Mouse (Mus musculus): ENCODE measurements around the gene Tfap2e. TPM values are rescaled to one million over a fixed set of nuclear protein-coding genes. Genes with fewer than 3 reads are reported as not detected.

The Tfap2e gene
- polyA plus RNA-seq, 1 experiment from 2014 or later, result not detected

DNA sequence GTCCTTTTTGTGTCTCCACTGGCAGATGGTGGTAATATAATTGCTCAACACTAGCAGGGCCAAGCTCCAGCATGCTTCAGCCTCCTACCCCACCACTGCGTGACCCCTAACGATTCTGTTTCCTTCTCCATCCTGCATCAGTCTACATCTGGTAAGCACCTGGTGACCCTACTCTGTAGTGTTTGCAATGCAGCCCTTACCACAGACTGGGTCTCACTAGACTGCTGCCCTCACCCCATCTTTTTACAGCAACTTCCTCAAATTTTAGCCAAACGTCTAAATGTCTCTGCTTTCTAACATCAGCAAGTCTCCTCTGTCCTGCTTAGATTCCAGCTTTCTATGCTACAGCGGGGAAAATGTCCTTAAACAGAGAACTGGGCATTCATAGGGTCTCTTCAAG is 34.8 kb upstream of the Tfap2e start:
- Histone ChIP-seq H3K9me3 (replicated peaks; ENCODE audit: control insufficient read depth, low read length) (no peaks in the 10 kb centered on the region), H3K27me3 (ENCODE audit: control insufficient read depth, insufficient read depth, low read length) (no peaks in the 10 kb centered on the region), H3K36me3 (ENCODE audit: control insufficient read depth, insufficient read depth, low read length) (no peaks in the 10 kb centered on the region), H3K9ac (ENCODE audit: low read depth, low read length) (no peak overlapping the region), H3K27ac (ENCODE audit: low read depth, low read length) (no peak overlapping the region), H3K4me1 (ENCODE audit: control insufficient read depth, insufficient read depth, low read length) (no peaks in the 10 kb centered on the region), H3K4me3 (ENCODE audit: low read depth, low read length) (no peak overlapping the region), H3K4me2 (no peak overlapping the region)
- WGBS (ENCODE audit: insufficient replicate concordance), result 87% methylated on average over 4 of the region's 4 CpGs
- ATAC-seq (replicated peaks; ENCODE audit: insufficient number of reproducible peaks, low FRiP score, low TSS enrichment), result no peak

DNA sequence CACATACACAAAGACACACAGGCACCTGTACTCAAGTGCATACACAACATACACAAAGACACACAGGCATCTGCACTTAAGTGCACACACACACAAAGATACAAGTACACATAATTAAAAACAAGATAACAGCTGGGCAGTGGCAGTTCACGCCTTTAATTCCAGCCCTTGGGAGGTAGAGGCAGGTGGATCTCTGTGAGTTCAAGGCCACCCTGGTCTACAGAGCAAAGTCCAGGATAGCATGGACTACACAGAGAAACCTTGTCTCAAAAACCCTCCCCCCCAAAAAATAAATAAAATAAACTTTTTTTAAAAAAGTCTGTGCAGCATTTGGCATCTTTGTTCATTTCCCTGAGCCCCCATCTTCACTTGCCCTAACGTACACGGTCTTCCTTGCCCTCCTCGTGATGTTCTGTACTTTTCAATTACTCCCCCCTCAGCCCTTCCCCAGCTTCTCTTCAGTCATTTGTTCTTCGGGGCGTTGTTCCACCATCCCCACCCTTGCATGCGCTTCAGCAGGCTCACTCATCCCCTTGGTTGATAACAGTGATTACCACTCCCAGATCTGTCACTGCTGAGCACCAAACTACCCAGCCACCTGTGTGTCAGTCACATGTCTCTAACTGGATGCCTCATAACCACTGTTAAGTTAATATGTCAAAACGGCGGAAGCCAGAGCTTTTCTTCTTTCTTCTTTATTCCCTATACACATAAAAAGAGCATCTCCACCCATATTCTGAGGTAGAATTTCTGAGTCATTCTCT is 33.9 kb upstream of the Tfap2e start:
- H3K36me3 ChIP-seq (ENCODE audit: control insufficient read depth, insufficient read depth, low read length), result no peaks in the 10 kb centered on the region
- no peak for ATAC-seq (replicated peaks; ENCODE audit: insufficient number of reproducible peaks, low FRiP score, low TSS enrichment)
- no peak overlapping the region for H3K4me3 ChIP-seq (ENCODE audit: low read depth, low read length)
- WGBS (ENCODE audit: insufficient replicate concordance), result 77% methylated on average over 9 of the region's 9 CpGs
- H3K4me2 ChIP-seq, result no peak overlapping the region
- no peak overlapping the region for H3K9ac ChIP-seq (ENCODE audit: low read depth, low read length)
- no peaks in the 10 kb centered on the region for H3K4me1 ChIP-seq (ENCODE audit: control insufficient read depth, insufficient read depth, low read length)
- H3K9me3 ChIP-seq (replicated peaks; ENCODE audit: control insufficient read depth, low read length), result no peaks in the 10 kb centered on the region
- no peaks in the 10 kb centered on the region for H3K27me3 ChIP-seq (ENCODE audit: control insufficient read depth, insufficient read depth, low read length)
- H3K27ac ChIP-seq (ENCODE audit: low read depth, low read length), result no peak overlapping the region

DNA sequence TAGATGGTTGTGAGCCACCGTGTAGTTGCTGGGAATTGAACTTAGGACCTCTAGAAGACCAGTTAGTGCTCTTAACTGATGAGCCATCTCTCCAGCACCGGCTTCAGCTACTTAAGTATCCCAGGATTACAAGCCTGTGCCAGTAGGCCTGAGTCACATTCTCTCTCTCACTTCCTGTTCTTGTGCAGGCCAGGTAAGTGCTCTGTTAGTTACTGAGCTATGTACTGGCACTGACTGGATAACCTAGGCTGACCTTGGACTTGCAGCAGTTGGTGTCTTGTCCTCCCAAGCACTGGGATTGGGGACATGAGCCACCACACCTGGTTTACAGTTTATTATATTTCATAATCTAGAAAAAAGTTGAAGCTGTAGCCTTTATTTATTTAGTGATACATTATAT is 27.4 kb upstream of the Tfap2e start:
- Histone ChIP-seq H3K4me1 (ENCODE audit: control insufficient read depth, insufficient read depth, low read length) (no peaks in the 10 kb centered on the region), H3K27ac (ENCODE audit: low read depth, low read length) (no peak overlapping the region), H3K9ac (ENCODE audit: low read depth, low read length) (no peak overlapping the region), H3K4me3 (ENCODE audit: low read depth, low read length) (no peak overlapping the region), H3K27me3 (ENCODE audit: control insufficient read depth, insufficient read depth, low read length) (no peaks in the 10 kb centered on the region), H3K9me3 (replicated peaks; ENCODE audit: control insufficient read depth, low read length) (no peaks in the 10 kb centered on the region), H3K36me3 (ENCODE audit: control insufficient read depth, insufficient read depth, low read length) (peaks cover 6% of the 10 kb centered on the region; the same call in 1 of the 2 replicates), H3K4me2 (no peak overlapping the region)
- ATAC-seq (replicated peaks; ENCODE audit: insufficient number of reproducible peaks, low FRiP score, low TSS enrichment), result no peak
- WGBS (ENCODE audit: insufficient replicate concordance), result 93% methylated on average over 2 of the region's 2 CpGs

DNA sequence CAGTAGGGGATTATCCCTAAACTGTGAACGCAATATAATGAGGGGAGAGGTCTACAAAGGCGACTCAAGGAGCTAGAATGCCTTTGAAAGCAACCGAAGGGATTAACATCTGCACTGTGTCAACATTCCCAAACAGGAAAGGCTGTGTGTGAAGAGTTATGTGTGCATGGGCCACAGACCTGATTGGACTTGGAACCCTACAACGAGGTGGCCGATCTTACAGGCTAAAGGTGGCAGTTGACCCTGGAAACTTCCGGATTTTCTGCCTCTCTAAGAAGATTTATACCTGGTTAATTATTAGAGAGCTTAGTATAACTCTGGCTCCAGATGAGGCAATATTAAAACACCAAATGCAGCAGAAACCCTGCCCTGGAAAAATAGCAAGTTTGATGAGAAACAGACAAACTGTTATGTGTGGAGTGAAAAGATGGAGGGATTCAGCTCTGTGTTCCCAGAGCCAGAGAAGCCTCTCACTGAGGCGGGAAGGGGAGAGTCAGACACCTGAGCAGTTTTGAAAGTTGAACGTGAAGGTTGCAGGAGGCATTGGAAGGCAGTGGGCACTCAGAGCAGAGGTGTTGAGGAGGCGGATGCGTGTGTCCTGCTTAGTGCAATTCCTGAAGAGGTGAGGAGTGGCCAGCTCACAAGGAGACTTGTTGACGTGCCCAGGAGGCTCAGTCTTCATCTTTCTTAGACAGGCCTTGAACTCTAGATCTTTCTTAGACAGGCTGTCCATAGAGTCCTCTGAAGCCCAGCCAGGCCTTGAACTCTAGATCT is 26.7 kb upstream of the Tfap2e start:
- WGBS (ENCODE audit: insufficient replicate concordance), result 67% methylated on average over 11 of the region's 11 CpGs
- ATAC-seq (replicated peaks; ENCODE audit: insufficient number of reproducible peaks, low FRiP score, low TSS enrichment), result no peak
- Histone ChIP-seq H3K36me3 (ENCODE audit: control insufficient read depth, insufficient read depth, low read length) (peaks cover 6% of the 10 kb centered on the region; the same call in 1 of the 2 replicates), H3K4me1 (ENCODE audit: control insufficient read depth, insufficient read depth, low read length) (no peaks in the 10 kb centered on the region), H3K9me3 (replicated peaks; ENCODE audit: control insufficient read depth, low read length) (no peaks in the 10 kb centered on the region), H3K9ac (ENCODE audit: low read depth, low read length) (no peak overlapping the region), H3K4me2 (no peak overlapping the region), H3K27me3 (ENCODE audit: control insufficient read depth, insufficient read depth, low read length) (no peaks in the 10 kb centered on the region), H3K27ac (ENCODE audit: low read depth, low read length) (no peak overlapping the region), H3K4me3 (ENCODE audit: low read depth, low read length) (no peak overlapping the region)

DNA sequence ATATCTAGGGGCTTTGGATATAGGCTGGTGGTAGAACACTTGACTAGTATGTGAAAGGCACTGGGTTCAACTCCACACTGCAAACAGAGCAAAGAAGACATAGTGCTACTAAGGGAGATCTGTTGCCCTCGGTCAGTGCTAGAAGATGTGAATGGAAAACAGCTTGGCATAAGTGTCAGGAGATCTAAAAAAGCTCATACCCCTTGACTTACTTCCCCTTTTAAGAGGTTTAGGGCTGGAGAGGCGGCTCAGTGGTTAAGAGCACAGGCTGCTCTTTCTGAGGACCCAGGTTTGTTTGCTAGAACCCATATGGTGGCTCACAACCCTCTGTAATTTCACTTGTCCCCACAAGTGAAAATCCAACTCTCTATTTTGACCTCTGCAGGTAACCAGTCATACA is 23.4 kb upstream of the Tfap2e start:
- Histone ChIP-seq H3K9me3 (replicated peaks; ENCODE audit: control insufficient read depth, low read length) (no peaks in the 10 kb centered on the region), H3K4me2 (no peak overlapping the region), H3K27me3 (ENCODE audit: control insufficient read depth, insufficient read depth, low read length) (no peaks in the 10 kb centered on the region), H3K27ac (ENCODE audit: low read depth, low read length) (no peak overlapping the region), H3K36me3 (ENCODE audit: control insufficient read depth, insufficient read depth, low read length) (peaks cover 6% of the 10 kb centered on the region; the same call in 1 of the 2 replicates), H3K9ac (ENCODE audit: low read depth, low read length) (no peak overlapping the region), H3K4me1 (ENCODE audit: control insufficient read depth, insufficient read depth, low read length) (peaks cover under 1% of the 10 kb centered on the region), H3K4me3 (ENCODE audit: low read depth, low read length) (no peak overlapping the region)
- 78% methylated on average over 2 of the region's 2 CpGs for WGBS (ENCODE audit: insufficient replicate concordance)
- no peak for ATAC-seq (replicated peaks; ENCODE audit: insufficient number of reproducible peaks, low FRiP score, low TSS enrichment)

DNA sequence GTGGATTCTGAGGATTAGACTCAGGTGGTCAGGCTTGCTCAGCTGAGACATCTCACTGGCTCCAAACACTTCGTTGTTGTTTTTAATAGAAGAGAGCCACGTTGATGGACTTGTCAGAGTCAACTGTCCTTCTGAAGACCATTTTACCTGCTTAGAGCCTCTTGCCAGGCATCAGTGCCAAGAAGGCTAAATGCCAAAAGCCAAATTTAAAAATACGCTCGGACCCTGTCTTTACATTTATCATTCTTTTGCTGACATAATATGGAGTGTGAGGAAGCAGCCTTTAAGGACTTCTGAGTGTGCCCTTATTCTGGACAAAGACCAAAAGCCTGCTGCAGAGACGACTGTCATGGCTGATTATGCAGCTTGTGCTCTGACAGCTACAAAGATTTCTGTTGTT is 22.3 kb upstream of the Tfap2e start:
- no peak overlapping the region for H3K4me2 ChIP-seq
- 74% methylated on average over 5 of the region's 5 CpGs for WGBS (ENCODE audit: insufficient replicate concordance)

DNA sequence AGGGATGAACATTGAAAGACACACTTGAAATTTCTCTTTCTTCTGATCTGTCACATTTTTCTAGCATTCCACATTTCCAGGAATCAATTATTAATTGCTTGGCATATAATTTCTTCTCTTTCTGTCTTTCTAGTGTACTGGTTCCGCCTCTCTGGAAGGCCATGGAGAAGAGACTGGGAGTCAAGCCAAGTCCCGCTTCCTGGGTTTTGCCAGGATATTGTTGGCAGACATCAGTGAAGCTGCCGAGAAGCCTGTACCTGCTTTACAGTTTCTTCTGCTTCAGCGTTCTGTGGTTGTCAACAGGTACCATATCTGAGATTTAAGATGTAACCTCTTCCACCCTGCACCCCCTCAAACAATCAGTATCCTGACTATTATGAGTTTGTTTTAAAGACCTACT is 20.7 kb upstream of the Tfap2e start:
- H3K4me3 ChIP-seq (ENCODE audit: low read depth, low read length), result no peak overlapping the region
- ATAC-seq (replicated peaks; ENCODE audit: insufficient number of reproducible peaks, low FRiP score, low TSS enrichment), result no peak
- WGBS (ENCODE audit: insufficient replicate concordance), result 76% methylated on average over 4 of the region's 4 CpGs

More for the DNA sequence above, 22.3 kb upstream of the Tfap2e start:
- Histone ChIP-seq H3K27me3 (ENCODE audit: control insufficient read depth, insufficient read depth, low read length) (no peaks in the 10 kb centered on the region), H3K36me3 (ENCODE audit: control insufficient read depth, insufficient read depth, low read length) (peaks cover 6% of the 10 kb centered on the region; the same call in 1 of the 2 replicates), H3K9me3 (replicated peaks; ENCODE audit: control insufficient read depth, low read length) (no peaks in the 10 kb centered on the region), H3K9ac (ENCODE audit: low read depth, low read length) (no peak overlapping the region), H3K27ac (ENCODE audit: low read depth, low read length) (no peak overlapping the region), H3K4me1 (ENCODE audit: control insufficient read depth, insufficient read depth, low read length) (peaks cover 4% of the 10 kb centered on the region), H3K4me3 (ENCODE audit: low read depth, low read length) (no peak overlapping the region)
- no peak for ATAC-seq (replicated peaks; ENCODE audit: insufficient number of reproducible peaks, low FRiP score, low TSS enrichment)

DNA sequence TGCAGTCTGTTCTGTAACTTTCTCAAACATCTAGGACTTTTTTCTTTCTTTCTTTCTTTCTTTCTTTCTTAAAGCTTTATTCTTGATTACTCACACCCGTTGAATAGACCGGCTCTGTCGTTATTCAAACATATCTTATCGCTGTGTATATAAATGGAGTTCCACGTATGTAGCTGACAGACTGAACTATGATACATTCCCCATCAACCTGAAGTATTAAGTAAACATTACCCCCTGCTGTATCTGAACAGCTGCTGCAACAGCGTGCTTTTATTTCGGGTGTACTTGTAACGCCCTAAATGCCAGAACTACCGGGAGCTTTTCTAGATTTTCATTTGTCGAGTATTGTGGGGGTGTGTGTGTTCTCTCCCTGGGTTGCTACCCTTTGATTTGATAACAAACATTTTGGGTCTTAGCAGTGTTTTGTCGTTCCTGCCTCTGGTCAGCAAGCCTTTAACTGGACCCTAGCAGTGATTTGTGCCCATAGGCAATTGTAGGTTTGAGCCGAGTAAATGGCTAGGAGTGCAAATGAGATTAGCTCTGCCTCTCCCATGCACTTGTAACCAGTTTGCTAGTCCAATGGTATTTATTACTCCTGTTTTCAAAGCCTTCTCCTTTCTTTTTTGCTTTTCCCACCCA is 18.8 kb upstream of the Tfap2e start:
- peaks cover 14% of the 10 kb centered on the region for H3K4me1 ChIP-seq (ENCODE audit: control insufficient read depth, insufficient read depth, low read length)
- ATAC-seq (replicated peaks; ENCODE audit: insufficient number of reproducible peaks, low FRiP score, low TSS enrichment), result no peak
- H3K27me3 ChIP-seq (ENCODE audit: control insufficient read depth, insufficient read depth, low read length), result no peaks in the 10 kb centered on the region
- H3K27ac ChIP-seq (ENCODE audit: low read depth, low read length), result no peak overlapping the region
- H3K4me3 ChIP-seq (ENCODE audit: low read depth, low read length), result peak overlapping the region; percentile 92
- H3K4me2 ChIP-seq, result peak overlapping the region; percentile 94
- H3K36me3 ChIP-seq (ENCODE audit: control insufficient read depth, insufficient read depth, low read length), result no peaks in the 10 kb centered on the region; the same call in 1 of the 2 replicates
- 47% methylated on average over 12 of the region's 12 CpGs for WGBS (ENCODE audit: insufficient replicate concordance)
- H3K9ac ChIP-seq (ENCODE audit: low read depth, low read length), result no peak overlapping the region
- no peaks in the 10 kb centered on the region for H3K9me3 ChIP-seq (replicated peaks; ENCODE audit: control insufficient read depth, low read length)

More for the DNA sequence above, 20.7 kb upstream of the Tfap2e start:
- Histone ChIP-seq H3K4me2 (no peak overlapping the region), H3K4me1 (ENCODE audit: control insufficient read depth, insufficient read depth, low read length) (peaks cover 10% of the 10 kb centered on the region), H3K36me3 (ENCODE audit: control insufficient read depth, insufficient read depth, low read length) (peaks cover 6% of the 10 kb centered on the region; the same call in 1 of the 2 replicates), H3K9me3 (replicated peaks; ENCODE audit: control insufficient read depth, low read length) (no peaks in the 10 kb centered on the region), H3K27ac (ENCODE audit: low read depth, low read length) (no peak overlapping the region), H3K9ac (ENCODE audit: low read depth, low read length) (no peak overlapping the region), H3K27me3 (ENCODE audit: control insufficient read depth, insufficient read depth, low read length) (no peaks in the 10 kb centered on the region)
